Mouse (Mus musculus) splenic B cell, adult 2 months (primary cell): ENCODE data around the gene Ccdc106.

Experiments used
- DNase-seq: peaks from one replicate; pipeline ENCODE4 v3.0.0-alpha.2; 2011; ENCODE audit warnings: low read depth, low spot score
- H3K27me3 ChIP-seq: 2 replicates; pipeline ENCODE4 v1.6.1; 2012; ENCODE audit warnings: mild to moderate bottlenecking, low read length, moderate library complexity, mixed read lengths; ENCODE audit not compliant: control insufficient read depth, poor library complexity, insufficient read depth, severe bottlenecking
- H3K36me3 ChIP-seq: 2 replicates; pipeline ENCODE4 v1.6.1; 2012; ENCODE audit warnings: mild to moderate bottlenecking, low read length, moderate library complexity, mixed read lengths; ENCODE audit not compliant: control insufficient read depth, poor library complexity, insufficient read depth, severe bottlenecking

Ccdc106 gene

GRCm38 (mm10) chr7:5052931-5053343, 32.6 kb downstream of the Ccdc106 start:
- no peaks in the 10 kb centered on the region for H3K27me3 ChIP-seq
- DNase-seq = peak; percentile 31
- H3K36me3 ChIP-seq = no peaks in the 10 kb centered on the region

GRCm38 (mm10) chr7:5053456-5054179, 33.3 kb downstream of the Ccdc106 start:
- H3K36me3 ChIP-seq = no peaks in the 10 kb centered on the region
- no peak for DNase-seq
- H3K27me3 ChIP-seq = no peaks in the 10 kb centered on the region

DNA sequence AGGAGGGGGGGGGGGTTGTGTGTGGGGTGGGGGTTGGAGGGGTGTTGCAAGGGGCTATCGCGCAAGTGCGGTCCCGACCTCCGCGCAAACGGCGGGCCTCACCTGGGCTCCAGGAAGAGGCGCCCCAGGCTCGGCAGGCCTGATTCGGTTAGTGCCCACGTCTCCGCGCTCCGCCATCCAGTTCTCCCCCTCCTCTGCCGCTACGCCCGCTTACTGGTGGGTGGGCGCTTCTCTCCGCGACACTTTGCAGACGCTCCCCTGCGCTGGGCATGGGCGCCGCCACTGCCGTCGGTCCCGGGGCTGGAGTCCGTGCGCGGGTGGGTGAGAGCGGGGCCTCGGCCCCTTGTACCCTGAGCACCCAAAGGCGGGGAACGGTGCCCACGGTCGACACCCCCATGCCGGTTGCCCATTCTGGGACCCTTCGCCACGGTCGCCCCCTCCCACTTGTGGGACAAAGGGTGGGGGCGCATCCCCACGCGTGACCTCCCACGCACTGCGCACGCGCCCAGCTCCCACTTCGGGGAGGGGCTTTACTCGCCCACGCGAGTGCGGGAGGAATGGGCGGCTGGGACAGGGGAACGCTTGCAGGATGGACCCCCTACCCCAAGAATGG, 36.4 kb downstream of the Ccdc106 start:
- no peaks in the 10 kb centered on the region for H3K36me3 ChIP-seq
- H3K27me3 ChIP-seq = no peaks in the 10 kb centered on the region
- no peak for DNase-seq

DNA sequence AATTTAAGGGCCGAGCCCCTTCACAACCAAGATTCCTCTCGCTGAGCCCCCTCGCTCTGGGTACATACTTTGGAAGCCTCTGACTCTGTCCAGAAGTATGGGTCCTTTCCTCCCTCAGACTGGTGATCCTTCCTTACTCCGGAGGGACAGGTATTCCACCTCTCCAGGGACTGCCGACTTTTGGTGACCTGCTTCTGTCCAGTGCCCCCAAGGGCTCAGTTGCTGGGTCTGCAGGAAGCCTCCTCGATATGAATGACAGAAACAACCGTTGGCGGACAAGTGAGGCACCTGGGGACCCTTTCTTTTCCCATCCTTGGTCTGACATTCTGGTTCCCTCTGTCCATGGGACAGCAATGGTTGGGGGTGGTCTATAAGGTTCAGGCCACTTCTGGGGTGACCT, 37.0 kb downstream of the Ccdc106 start:
- H3K36me3 ChIP-seq = no peaks in the 10 kb centered on the region
- DNase-seq = no peak
- no peaks in the 10 kb centered on the region for H3K27me3 ChIP-seq

- DNase-seq = peak; percentile 65
- H3K36me3 ChIP-seq = no peaks in the 10 kb centered on the region
- no peaks in the 10 kb centered on the region for H3K27me3 ChIP-seq
These were observed 37.5 kb downstream of the Ccdc106 start for GRCm38 (mm10) chr7:5057804-5058203.

DNA sequence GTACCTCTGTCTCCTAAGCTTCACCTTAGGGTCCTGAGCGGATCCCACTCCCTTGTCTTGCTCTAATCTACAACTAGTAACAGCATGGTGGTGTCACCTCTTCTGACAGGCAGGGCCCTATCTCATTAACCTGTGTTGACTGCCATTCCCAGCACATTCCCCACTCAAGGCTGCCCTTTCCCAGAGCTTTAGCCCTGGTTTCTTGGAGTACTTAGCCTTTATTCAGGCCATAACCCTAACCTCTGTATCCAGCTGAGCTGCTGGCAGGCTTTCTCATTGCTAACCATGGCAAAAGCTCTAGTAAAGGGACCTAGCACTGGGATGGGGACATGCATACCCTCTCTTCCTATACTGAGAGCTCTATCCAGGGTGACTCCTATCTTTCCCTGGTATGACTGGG, 38.3 kb downstream of the Ccdc106 start:
- DNase-seq = no peak
- no peaks in the 10 kb centered on the region for H3K27me3 ChIP-seq
- H3K36me3 ChIP-seq = no peaks in the 10 kb centered on the region

DNA sequence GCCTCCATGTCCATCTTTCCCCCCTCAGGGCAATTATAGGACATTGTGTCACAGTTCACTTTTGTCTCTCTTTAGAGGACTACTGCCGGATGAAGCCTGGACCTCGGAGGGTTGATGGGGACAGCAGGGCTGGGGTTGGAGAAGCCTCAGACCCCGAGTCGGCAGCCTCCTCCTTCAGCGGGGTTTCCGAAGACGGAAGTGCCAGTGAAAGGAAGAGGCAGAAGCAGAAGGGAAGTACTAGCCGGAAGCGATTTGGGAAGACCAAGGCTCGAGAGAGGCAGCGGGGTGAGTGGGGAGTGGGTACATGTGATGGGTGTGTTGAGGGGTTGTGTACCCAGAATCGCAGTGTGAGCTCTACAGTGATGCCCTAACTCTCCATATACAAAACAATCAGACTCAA, 39.1 kb downstream of the Ccdc106 start:
- no peak for DNase-seq
- H3K27me3 ChIP-seq = no peaks in the 10 kb centered on the region
- H3K36me3 ChIP-seq = no peaks in the 10 kb centered on the region

- Histone ChIP-seq H3K36me3 (no peaks in the 10 kb centered on the region), H3K27me3 (no peaks in the 10 kb centered on the region)
- DNase-seq = peak; percentile 81
These were observed 39.9 kb downstream of the Ccdc106 start for GRCm38 (mm10) chr7:5060239-5060731.

GRCm38 (mm10) chr7:5060944-5061773, 40.8 kb downstream of the Ccdc106 start:
- Histone ChIP-seq H3K36me3 (no peaks in the 10 kb centered on the region), H3K27me3 (no peaks in the 10 kb centered on the region)
- peak; percentile 99 for DNase-seq

DNA sequence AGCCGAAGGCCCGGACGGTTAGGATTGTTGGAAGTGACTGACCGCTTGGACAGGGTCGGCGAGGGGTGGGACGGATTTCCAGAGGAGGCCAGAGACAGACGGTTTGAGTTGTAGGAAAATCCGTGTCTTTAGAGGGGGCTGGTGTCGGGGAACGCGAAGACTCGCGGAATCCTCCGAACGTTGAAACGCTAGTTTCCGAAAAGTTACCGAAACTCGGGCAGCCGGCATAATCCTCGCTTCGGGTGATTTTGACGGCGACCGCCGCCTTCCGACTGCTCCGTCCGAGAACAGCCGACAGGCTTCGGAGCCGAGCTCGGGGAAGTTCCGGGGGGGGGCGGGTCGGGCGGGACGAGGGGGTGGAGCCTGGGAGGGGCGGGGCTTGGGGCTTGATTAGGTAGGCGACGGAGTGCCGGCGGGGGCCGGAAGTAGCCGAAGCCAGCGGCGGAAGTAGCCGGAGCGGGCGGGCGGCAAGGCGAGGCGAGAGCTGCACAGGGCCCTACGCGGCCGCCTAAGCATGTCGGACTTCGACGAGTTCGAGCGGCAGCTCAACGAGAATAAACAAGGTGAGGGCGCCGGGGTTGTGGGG, 41.5 kb downstream of the Ccdc106 start, which contains the start of gene U2af2:
Gene U2af2 (plus strand): TSS at position 370 of the 586 bp plus-strand sequence.
- Histone ChIP-seq H3K27me3 (no peaks in the 10 kb centered on the region), H3K36me3 (peaks cover 2% of the 10 kb centered on the region; the same call in 1 of the 2 replicates)
- DNase-seq = peak; percentile 95

DNA sequence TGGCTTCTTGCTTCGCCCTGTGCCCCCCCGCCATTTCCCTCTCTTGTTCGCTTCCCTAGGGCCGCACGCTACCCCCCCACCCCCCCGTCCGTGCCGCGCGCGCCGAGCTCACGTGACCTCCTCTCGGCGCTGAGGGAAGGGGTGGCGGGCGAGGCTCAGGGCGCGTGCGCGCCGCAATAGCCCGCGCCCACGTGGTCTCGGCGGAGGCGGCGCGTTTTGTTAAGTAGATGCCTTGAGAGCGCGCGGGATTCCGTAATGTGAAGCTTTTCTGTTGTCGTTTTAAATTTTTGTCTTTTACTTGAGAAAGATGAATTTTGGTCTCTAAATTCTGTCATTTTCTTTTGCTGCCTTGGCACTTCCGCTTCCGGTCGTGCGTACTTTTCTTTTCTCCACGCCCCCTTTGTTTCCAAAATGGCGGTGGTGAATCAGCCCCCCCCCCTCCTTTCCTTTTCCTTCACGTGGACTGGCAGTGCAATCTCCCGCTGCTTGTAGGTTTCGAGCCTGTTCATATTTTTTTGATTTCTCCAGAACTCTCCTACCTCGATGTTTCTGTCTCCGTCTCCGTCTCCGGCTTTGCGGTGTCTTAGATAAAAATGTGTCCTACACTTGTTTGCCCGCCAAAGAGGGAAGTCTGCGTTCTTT, 42.1 kb downstream of the Ccdc106 start:
- Histone ChIP-seq H3K36me3 (peaks cover 3% of the 10 kb centered on the region), H3K27me3 (no peaks in the 10 kb centered on the region)
- peak; percentile 89 for DNase-seq

DNA sequence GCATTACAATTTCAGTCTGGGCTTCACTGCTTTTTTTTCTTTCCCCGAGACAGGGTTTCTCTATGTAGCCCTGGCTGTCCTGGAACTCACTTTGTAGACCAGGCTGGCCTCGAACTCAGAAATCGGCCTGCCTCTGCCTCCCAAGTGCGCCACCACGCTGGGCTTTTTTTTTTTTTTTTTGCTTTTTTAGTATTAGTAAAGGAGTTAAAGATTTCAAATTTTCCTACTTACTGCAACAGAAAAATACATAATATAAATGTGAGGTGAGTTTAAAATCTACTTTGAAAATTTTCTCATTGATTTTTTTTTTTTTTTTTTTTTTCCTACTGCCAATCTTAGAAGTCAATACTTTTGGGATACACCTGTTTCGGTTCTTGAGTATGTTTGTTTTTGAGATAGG, 44.5 kb downstream of the Ccdc106 start:
- no peak for DNase-seq

DNA sequence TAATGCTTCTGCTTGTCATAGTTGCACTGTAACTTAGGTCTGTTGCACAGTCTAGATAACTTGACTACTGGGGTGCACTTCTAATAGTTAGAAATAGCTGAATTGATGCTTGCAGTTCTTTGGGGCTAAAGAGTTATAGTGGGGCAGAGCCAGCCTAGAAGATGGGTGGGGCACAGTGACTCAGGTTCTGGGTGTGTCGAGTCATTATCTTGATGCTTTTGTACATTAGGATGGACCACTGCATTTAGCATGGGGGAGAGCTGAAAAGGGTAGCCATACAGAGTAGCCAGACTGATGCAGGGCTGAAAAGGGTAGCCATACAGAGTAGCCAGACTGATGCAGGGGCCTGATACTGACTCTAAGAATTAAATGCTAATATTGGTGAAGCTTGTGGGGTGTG, 53.2 kb downstream of the Ccdc106 start:
- H3K27me3 ChIP-seq = no peaks in the 10 kb centered on the region
- H3K36me3 ChIP-seq = peaks cover 45% of the 10 kb centered on the region
- no peak for DNase-seq

More for the DNA sequence above, 44.5 kb downstream of the Ccdc106 start:
- no peaks in the 10 kb centered on the region for H3K27me3 ChIP-seq
- H3K36me3 ChIP-seq = peaks cover 18% of the 10 kb centered on the region

- no peak for DNase-seq
- Histone ChIP-seq H3K27me3 (no peaks in the 10 kb centered on the region), H3K36me3 (peaks cover 36% of the 10 kb centered on the region)
These were observed 54.6 kb downstream of the Ccdc106 start for GRCm38 (mm10) chr7:5074984-5075383.
